ENCODE assay signal across 8 mouse cellular contexts in genomic region chr11:49202523-49203061, GRCm38 (mm10). TPM values are rescaled to one million over a fixed set of nuclear protein-coding genes. Genes with fewer than 3 reads are reported as not detected.
DNase-seq lines count a peak whose midpoint lies in the region; ATAC-seq and TF ChIP-seq lines count a peak whose summit lies in the region.

No protein-coding gene starts in this region.

- in situ Hi-C loops in CH12.LX (cut with MboI; ENCODE audit: low pct_ligation_motif_present, low pct_unique_long_range_greater_than_20kb, low sequenced_read_pairs): no loop called here

- no peaks in the 10 kb centered on the region for H3K27me3 ChIP-seq in CH12.LX (replicated peaks)
- no peaks in the 10 kb centered on the region for H3K27me3 ChIP-seq in embryonic facial prominence, embryonic 11.5 days (ENCODE audit: control insufficient read depth, insufficient read depth, low read length)
- no peaks in the 10 kb centered on the region for H3K27me3 ChIP-seq in hindbrain, embryonic 12.5 days
- no peaks in the 10 kb centered on the region for H3K27me3 ChIP-seq in liver, adult 2 months (ENCODE audit: control insufficient read depth, insufficient read depth, low read length)

- ATAC-seq in frontal cortex, adult (ENCODE audit: low TSS enrichment): peak; percentile 15; the same call in 1 of the 2 replicates
- ATAC-seq in embryonic facial prominence, embryonic 11.5 days (replicated peaks; ENCODE audit: insufficient number of reproducible peaks, low FRiP score, low TSS enrichment, low read depth): peak; percentile 32; the same call in 1 of the 2 replicates
- peak; percentile 60 for ATAC-seq in hindbrain, embryonic 12.5 days (ENCODE audit: low FRiP score)

- WGBS in embryonic facial prominence, embryonic 11.5 days: 5% methylated on average over 10 of the region's 10 CpGs
- WGBS in hindbrain, embryonic 12.5 days: 5% methylated on average over 10 of the region's 10 CpGs
- 1% methylated on average over 10 of the region's 10 CpGs for WGBS in liver, adult 2 months

- TF ChIP-seq CTCF in CH12.LX (conservative IDR thresholded peaks at IDR 0.05 in 1 of 2, IDR thresholded peaks at IDR 0.05 in 1 of 2; ENCODE audit: low read depth in 2 of 2, low read length in 2 of 2): no peak
- TF ChIP-seq CTCF in liver, adult 2 months (IDR thresholded peaks at IDR 0.05; ENCODE audit: low read depth, low read length): no peak

- H3K4me3 ChIP-seq in CH12.LX (replicated peaks in 1 of 3; ENCODE audit: low read depth in 2 of 3, low read length in 2 of 3, poor library complexity in 1 of 3): peak overlapping the region; percentile 63 to 77 (median 71)
- peak overlapping the region; percentile 87 for H3K4me3 ChIP-seq in embryonic facial prominence, embryonic 11.5 days (ENCODE audit: low read depth, low read length)
- H3K4me3 ChIP-seq in hindbrain, embryonic 12.5 days: peak overlapping the region; percentile 95
- peak overlapping the region; percentile 65 for H3K4me3 ChIP-seq in liver, adult 2 months (ENCODE audit: insufficient read depth, low read depth, low read length)

- H3K9ac ChIP-seq in CH12.LX (ENCODE audit: insufficient read depth, low read depth): peak overlapping the region; percentile 95
- H3K9ac ChIP-seq in embryonic facial prominence, embryonic 11.5 days (replicated peaks; ENCODE audit: low read length): peak overlapping the region; percentile 98
- peak overlapping the region; percentile 98 for H3K9ac ChIP-seq in hindbrain, embryonic 12.5 days
- peak overlapping the region; percentile 89 for H3K9ac ChIP-seq in liver, adult 2 months (ENCODE audit: low read depth, low read length)

- TF ChIP-seq EP300 in CH12.LX (IDR thresholded peaks at IDR 0.05; ENCODE audit: low read length): 0 out of 2 replicates have a peak, but pooled peaks have one; percentile 18

- H3K9me3 ChIP-seq in CH12.LX (replicated peaks; ENCODE audit: low read length): peaks cover 5% of the 10 kb centered on the region
- H3K9me3 ChIP-seq in embryonic facial prominence, embryonic 11.5 days (replicated peaks; ENCODE audit: control insufficient read depth, low read length): no peaks in the 10 kb centered on the region
- no peaks in the 10 kb centered on the region for H3K9me3 ChIP-seq in hindbrain, embryonic 12.5 days (replicated peaks)

- peaks cover 5 to 46% of the 10 kb centered on the region in 2 experiments for H3K4me1 ChIP-seq in CH12.LX (ENCODE audit: control insufficient read depth in 1 of 2, insufficient read depth in 2 of 2)
- no peaks in the 10 kb centered on the region for H3K4me1 ChIP-seq in embryonic facial prominence, embryonic 11.5 days (ENCODE audit: control insufficient read depth, insufficient read depth, low read length)
- peaks cover 13% of the 10 kb centered on the region for H3K4me1 ChIP-seq in hindbrain, embryonic 12.5 days
- peaks cover 5% of the 10 kb centered on the region for H3K4me1 ChIP-seq in liver, adult 2 months (ENCODE audit: control insufficient read depth, insufficient read depth, low read length)

- peak overlapping the region; percentile 99 for H3K4me2 ChIP-seq in CH12.LX (ENCODE audit: insufficient read depth, low read depth, poor library complexity, severe bottlenecking)
- peak overlapping the region; percentile 69 for H3K4me2 ChIP-seq in embryonic facial prominence, embryonic 11.5 days (ENCODE audit: low read depth, low read length)
- H3K4me2 ChIP-seq in hindbrain, embryonic 12.5 days (replicated peaks): peak overlapping the region; percentile 78

- TF ChIP-seq RAD21 in CH12.LX (IDR thresholded peaks at IDR 0.05; ENCODE audit: low read depth, low read length): no peak

- TF ChIP-seq POLR2A in CH12.LX (IDR thresholded peaks at IDR 0.05; ENCODE audit: low read depth, low read length): no peak
- TF ChIP-seq POLR2A in liver, adult 2 months (IDR thresholded peaks at IDR 0.05; ENCODE audit: extremely low read depth, insufficient read depth, low read length): no peak

- dilution Hi-C loops in CH12.LX (cut with MboI; ENCODE audit: extremely low pct_ligation_motif_present, extremely low pct_unique_long_range_greater_than_20kb, low sequenced_read_pairs): no loop called here

- DNase-seq in frontal cortex, postnatal 36 days (ENCODE audit: low spot score in 2 of 2): no peak
- peak; percentile 40 for DNase-seq in CH12.LX (ENCODE audit: extremely low read depth)
- DNase-seq in embryonic facial prominence, embryonic 11.5 days (ENCODE audit: low spot score): peak; percentile 36
- DNase-seq in liver, adult 2 months (ENCODE audit: extremely low read depth, low read depth, low spot score): peak; percentile 68
- peak; percentile 53 for DNase-seq in neural tube, embryonic 10.5 days (ENCODE audit: extremely low spot score, low spot score)
- peak; percentile 13 for DNase-seq in thymus, postnatal 14 days

- H3K27ac ChIP-seq in CH12.LX (ENCODE audit: insufficient read depth, low read depth): peak overlapping the region; percentile 94; the same call in 1 of the 2 replicates
- H3K27ac ChIP-seq in embryonic facial prominence, embryonic 11.5 days (replicated peaks; ENCODE audit: low read depth, low read length): peak overlapping the region; percentile 99
- H3K27ac ChIP-seq in hindbrain, embryonic 12.5 days: peak overlapping the region; percentile 99
- H3K27ac ChIP-seq in liver, adult 2 months (replicated peaks; ENCODE audit: insufficient read depth, low read depth, low read length): peak overlapping the region; percentile 98

- peaks cover 8 to 22% of the 10 kb centered on the region in 2 experiments for H3K36me3 ChIP-seq in CH12.LX (replicated peaks in 1 of 2; ENCODE audit: control insufficient read depth in 1 of 2, insufficient read depth in 1 of 2, low read length in 1 of 2)
- H3K36me3 ChIP-seq in embryonic facial prominence, embryonic 11.5 days (replicated peaks; ENCODE audit: control insufficient read depth, insufficient read depth, low read depth, low read length): no peaks in the 10 kb centered on the region
- H3K36me3 ChIP-seq in hindbrain, embryonic 12.5 days: peaks cover 3% of the 10 kb centered on the region; the same call in 1 of the 2 replicates
- peaks cover 3% of the 10 kb centered on the region for H3K36me3 ChIP-seq in liver, adult 2 months (ENCODE audit: control insufficient read depth, insufficient read depth, low read length)

- H3K79me2 ChIP-seq in CH12.LX (replicated peaks; ENCODE audit: control insufficient read depth, extremely low read depth, insufficient read depth, poor library complexity, severe bottlenecking): peaks cover 24% of the 10 kb centered on the region
- peaks cover 11% of the 10 kb centered on the region; the same call in 1 of the 2 replicates for H3K79me2 ChIP-seq in liver, adult 2 months (ENCODE audit: control insufficient read depth, insufficient read depth, low read length)

TF ChIP-seq in CH12.LX, 34 proteins besides CTCF, POLR2A, EP300 and RAD21:
- no peak for TF ChIP-seq GABPA (IDR thresholded peaks at IDR 0.05; ENCODE audit: insufficient replicate concordance, low read depth, low read length)
- no peak for TF ChIP-seq ELF1 (IDR thresholded peaks at IDR 0.05; ENCODE audit: low read depth, low read length)
- TF ChIP-seq ZC3H11A (IDR thresholded peaks at IDR 0.05; ENCODE audit: low read depth, low read length): no peak
- TF ChIP-seq CHD2 (IDR thresholded peaks at IDR 0.05; ENCODE audit: low read length): peak; percentile 74
- no peak for TF ChIP-seq MEF2A (IDR thresholded peaks at IDR 0.05; ENCODE audit: borderline replicate concordance, low read depth, low read length)
- no peak for TF ChIP-seq HCFC1 (IDR thresholded peaks at IDR 0.05; ENCODE audit: low read depth, low read length)
- no peak for TF ChIP-seq KAT2A (IDR thresholded peaks at IDR 0.05; ENCODE audit: insufficient replicate concordance, low read length)
- TF ChIP-seq USF2 (conservative IDR thresholded peaks at IDR 0.05; ENCODE audit: low read depth, low read length): no peak

RNA-seq across cellular contexts. Expression of gene Zfp62, which starts 0.5 kb away (rescaled TPM):
- total RNA-seq in CH12.LX (2012; rRNA removed) (21.3 and 22.6 TPM in 2 replicates), CH12.LX (2014; rRNA removed) (38.7 and 48.8 TPM in 2 replicates)
- polyA plus RNA-seq in CH12.LX (2012; ENCODE audit: insufficient read length, low read depth): 23.2 and 25.3 TPM in 2 replicates
- 64.0 and 66.1 TPM in 2 replicates for polyA plus RNA-seq in embryonic facial prominence, embryonic 11.5 days (2014; fragmentation: Nextera tagmentation; extraction: Ambion mirVana)
- polyA plus RNA-seq in hindbrain, embryonic 12.5 days (2016; fragmentation: Nextera tagmentation; extraction: Ambion mirVana): 55.3 and 62.5 TPM in 2 replicates
- 18.3 and 18.8 TPM in 2 replicates for total RNA-seq in liver, adult 2 months (2014; rRNA removed)
- 0.71 and 1.4 TPM in 2 replicates for polyA plus RNA-seq in liver, adult 2 months (2012; rRNA removed)

RNA-seq across cellular contexts. Expression of gene Btnl9, which starts 15.6 kb away (rescaled TPM):
- total RNA-seq in CH12.LX (2012; rRNA removed) (0.17 and 0.34 TPM in 2 replicates), CH12.LX (2014; rRNA removed) (not detected in 2 replicates)
- 0.04 and 0.20 TPM in 2 replicates for polyA plus RNA-seq in CH12.LX (2012; ENCODE audit: insufficient read length, low read depth)
- polyA plus RNA-seq in embryonic facial prominence, embryonic 11.5 days (2014; fragmentation: Nextera tagmentation; extraction: Ambion mirVana): 0.15 and 0.77 TPM in 2 replicates
- 0.16 and 0.22 TPM in 2 replicates for polyA plus RNA-seq in hindbrain, embryonic 12.5 days (2016; fragmentation: Nextera tagmentation; extraction: Ambion mirVana)
- 3.4 and 5.5 TPM in 2 replicates for total RNA-seq in liver, adult 2 months (2014; rRNA removed)
- 1.9 and 2.3 TPM in 2 replicates for polyA plus RNA-seq in liver, adult 2 months (2012; rRNA removed)

RNA-seq across cellular contexts. Expression of gene Mgat1, which starts 41.4 kb away (rescaled TPM):
- total RNA-seq in CH12.LX (2012; rRNA removed): 83.2 and 118 TPM in 2 replicates
- 63.2 and 67.7 TPM in 2 replicates for total RNA-seq in CH12.LX (2014; rRNA removed)
- 80.9 and 90.5 TPM in 2 replicates for polyA plus RNA-seq in CH12.LX (2012; ENCODE audit: insufficient read length, low read depth)
- 26.4 and 32.8 TPM in 2 replicates for polyA plus RNA-seq in embryonic facial prominence, embryonic 11.5 days (2014; fragmentation: Nextera tagmentation; extraction: Ambion mirVana)
- 42.5 and 43.2 TPM in 2 replicates for polyA plus RNA-seq in hindbrain, embryonic 12.5 days (2016; fragmentation: Nextera tagmentation; extraction: Ambion mirVana)
- total RNA-seq in liver, adult 2 months (2014; rRNA removed): 44.7 and 60.8 TPM in 2 replicates
- polyA plus RNA-seq in liver, adult 2 months (2012; rRNA removed): 134 and 145 TPM in 2 replicates

RNA-seq across cellular contexts. Expression of gene Olfr1394, which starts 48.4 kb away (rescaled TPM):
- total RNA-seq in CH12.LX (2012; rRNA removed) (not detected in 2 replicates), CH12.LX (2014; rRNA removed) (not detected in 2 replicates)
- not detected in 2 replicates for polyA plus RNA-seq in CH12.LX (2012; ENCODE audit: insufficient read length, low read depth)
- not detected in 2 replicates for polyA plus RNA-seq in embryonic facial prominence, embryonic 11.5 days (2014; fragmentation: Nextera tagmentation; extraction: Ambion mirVana)
- polyA plus RNA-seq in hindbrain, embryonic 12.5 days (2016; fragmentation: Nextera tagmentation; extraction: Ambion mirVana): not detected in 2 replicates
- total RNA-seq in liver, adult 2 months (2014; rRNA removed): not detected in 2 replicates
- not detected in 2 replicates for polyA plus RNA-seq in liver, adult 2 months (2012; rRNA removed)

Comparison
In these comparisons a context has a peak if more than half of its experiments do, and no peak if none do; other contexts are left out.
1. DNase-seq: peak in CH12.LX (single experiment), embryonic facial prominence, embryonic 11.5 days (single experiment), liver, adult 2 months (single experiment), neural tube, embryonic 10.5 days (single experiment) and thymus, postnatal 14 days (single experiment); none in frontal cortex, postnatal 36 days (0 of 2).
2. Peak in every context shown above with its lines, with median percentiles within 50 percentile points of each other: ATAC-seq, H3K27ac ChIP-seq, H3K4me2 ChIP-seq, H3K4me3 ChIP-seq and H3K9ac ChIP-seq.